Mouse (Mus musculus) midbrain, embryonic 10.5 days (tissue): ENCODE results near the gene Psmb6. TPM values are rescaled to one million over a fixed set of nuclear protein-coding genes. Genes with fewer than 3 reads are reported as not detected.

ENCODE experiments used
- DNase-seq: peaks from one replicate; pipeline ENCODE4 v3.0.0-alpha.2; 2017; ENCODE audit warnings: low spot score
- H3K27ac ChIP-seq: fragments of 300-500 bp; sonication (generic); replicated peaks from 2 replicates; pipeline ENCODE4 v1.5.1; 2016; ENCODE audit warnings: mild to moderate bottlenecking
- H3K27me3 ChIP-seq: fragments of 300-500 bp; sonication (generic); 2 replicates; pipeline ENCODE4 v1.6.1; 2016; ENCODE audit warnings: low read depth, mild to moderate bottlenecking; ENCODE audit not compliant: poor library complexity, severe bottlenecking
- H3K36me3 ChIP-seq: fragments of 300-500 bp; sonication (generic); 2 replicates; pipeline ENCODE4 v1.6.1; 2016; ENCODE audit warnings: mild to moderate bottlenecking, moderate library complexity
- H3K4me1 ChIP-seq: fragments of 300-500 bp; sonication (generic); 2 replicates; pipeline ENCODE4 v1.6.1; 2016
- H3K4me3 ChIP-seq: fragments of 300-500 bp; sonication (generic); 2 replicates; pipeline ENCODE4 v1.5.1; 2016; ENCODE audit warnings: mild to moderate bottlenecking, moderate library complexity
- H3K9me3 ChIP-seq: fragments of 300-500 bp; sonication (generic); replicated peaks from 2 replicates; pipeline ENCODE4 v1.6.1; 2016; ENCODE audit warnings: mild to moderate bottlenecking
- WGBS: fragments of 180-500 bp; shearing (Covaris S2); methylation state at CpG from one replicate; pipeline ENCODE4 v1.1.7; 2016; 5-methylcytosine and 5-hydroxymethylcytosine counted together
- polyA plus RNA-seq: library from polyadenylated mRNA; unstranded; fragments of >200 nt; fragmentation: Nextera tagmentation; extraction: Ambion mirVana; gene quantifications from 2 replicates; pipeline ENCODE4 v1.2.1, GENCODE M21; 2016

Gene Psmb6
- 1,085 and 1,129 TPM in 2 replicates for polyA plus RNA-seq

DNA sequence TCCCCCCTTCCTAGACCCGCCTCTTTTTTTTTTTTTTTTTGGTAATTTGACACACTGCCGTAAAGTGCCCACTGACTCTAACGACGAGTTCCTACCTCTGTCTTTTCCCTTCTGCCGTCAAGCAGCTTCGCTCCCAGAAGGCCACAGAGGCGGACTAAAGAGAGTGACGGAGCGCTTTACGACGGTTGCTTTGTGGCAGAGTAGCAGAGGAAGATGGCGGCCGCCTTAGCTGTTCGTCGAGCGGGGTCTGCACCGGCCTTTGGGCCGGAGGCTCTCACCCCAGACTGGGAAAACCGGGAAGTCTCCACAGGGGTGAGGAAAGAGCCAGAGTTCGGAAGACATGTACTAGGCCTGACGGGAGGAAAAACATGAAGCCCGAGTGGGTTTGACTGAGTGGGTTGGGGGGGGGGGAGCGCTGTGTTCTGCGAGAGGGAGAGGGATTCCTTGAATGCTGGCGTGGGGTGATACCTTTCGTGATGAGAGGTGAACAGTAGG, at the start of gene Psmb6:
Gene Psmb6, plus strand, starts transcription at position 184 of the 495 bp plus-strand sequence.
- peaks cover 18% of the 10 kb centered on the region for H3K4me1 ChIP-seq
- peak within 1 kb of the TSS; percentile 88 for H3K27ac ChIP-seq
- under 1% methylated on average over 25 of the region's 26 CpGs for WGBS
- peaks cover 6% of the 10 kb centered on the region; the same call in 1 of the 2 replicates for H3K27me3 ChIP-seq
- peak; percentile 91 for DNase-seq
- H3K4me3 ChIP-seq: peak within 1 kb of the TSS; percentile 80
- H3K9me3 ChIP-seq: no peaks in the 10 kb centered on the region
- peaks cover 36% of the 10 kb centered on the region for H3K36me3 ChIP-seq

DNA sequence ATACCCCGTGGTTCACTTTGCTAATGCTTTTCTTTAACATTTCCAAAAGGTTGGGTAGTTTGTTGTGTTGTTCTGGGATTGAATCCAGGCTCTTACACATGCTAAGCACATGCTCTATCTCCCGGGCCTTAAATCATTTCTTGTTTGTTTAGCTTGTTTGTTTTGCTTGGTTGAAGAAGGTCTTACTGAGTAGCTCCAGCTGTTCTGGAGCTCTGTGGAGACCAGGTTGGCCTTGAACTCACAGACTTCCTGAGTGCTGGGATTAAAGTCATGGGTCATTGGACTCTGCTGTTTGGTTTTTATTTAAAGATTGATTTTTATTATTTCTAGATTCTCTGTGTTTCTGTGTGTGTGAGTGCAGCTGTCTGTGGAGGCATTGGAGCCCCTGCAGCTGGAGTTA, 39.7 kb upstream of the Psmb6 start:
- 58% methylated on average over 2 of the region's 2 CpGs for WGBS
- Histone ChIP-seq H3K4me3 (no peak overlapping the region), H3K9me3 (no peaks in the 10 kb centered on the region), H3K27me3 (no peaks in the 10 kb centered on the region), H3K27ac (no peak overlapping the region), H3K4me1 (no peaks in the 10 kb centered on the region), H3K36me3 (no peaks in the 10 kb centered on the region)
- no peak for DNase-seq

DNA sequence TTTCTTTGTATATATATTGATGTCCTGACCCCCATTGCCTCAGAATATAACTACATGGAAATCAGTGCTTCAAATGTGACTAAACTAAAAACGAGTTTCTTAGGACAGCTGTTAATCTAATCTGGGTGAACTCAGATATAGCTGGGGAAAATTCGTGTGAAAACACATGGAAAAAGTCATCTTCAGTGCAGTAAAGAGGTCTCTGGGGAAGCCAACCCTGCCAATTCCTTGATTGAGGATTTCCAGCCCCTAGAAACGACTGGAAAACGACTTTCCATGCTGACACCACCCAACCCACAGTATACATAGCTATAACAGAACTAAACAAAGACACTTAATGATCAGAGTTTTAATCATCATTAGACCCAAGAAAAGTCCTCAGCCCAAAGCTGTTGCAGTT, 37.4 kb upstream of the Psmb6 start:
- no peak for DNase-seq
- Histone ChIP-seq H3K4me1 (no peaks in the 10 kb centered on the region), H3K36me3 (no peaks in the 10 kb centered on the region), H3K9me3 (no peaks in the 10 kb centered on the region; the same call in 1 of the 2 replicates), H3K27ac (no peak overlapping the region), H3K27me3 (no peaks in the 10 kb centered on the region), H3K4me3 (no peak overlapping the region)
- 57% methylated on average over 4 of the region's 4 CpGs for WGBS

DNA sequence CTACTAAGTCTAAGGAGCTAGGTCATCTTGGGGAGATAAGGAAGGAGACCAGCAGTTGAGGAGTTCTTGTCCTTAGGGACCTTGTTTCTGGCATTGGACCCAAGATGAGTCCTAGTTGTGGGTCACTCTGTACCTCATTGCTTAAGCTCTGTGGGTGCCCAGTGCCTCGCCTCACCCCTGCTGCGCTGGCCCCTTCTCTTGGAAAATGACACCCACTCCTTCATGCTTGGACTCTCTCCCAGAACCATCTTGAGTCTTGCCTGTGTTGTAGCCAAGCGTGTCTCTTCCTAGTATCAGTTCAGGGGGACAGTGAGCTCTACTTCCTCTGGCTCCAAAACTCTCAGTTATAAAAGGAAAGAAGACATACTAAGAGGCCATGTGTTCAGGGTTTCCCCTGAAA, 36.0 kb upstream of the Psmb6 start:
- Histone ChIP-seq H3K27ac (no peak overlapping the region), H3K4me1 (no peaks in the 10 kb centered on the region), H3K9me3 (no peaks in the 10 kb centered on the region; the same call in 1 of the 2 replicates), H3K36me3 (no peaks in the 10 kb centered on the region), H3K4me3 (no peak overlapping the region), H3K27me3 (no peaks in the 10 kb centered on the region)
- WGBS: 83% methylated on average over 3 of the region's 3 CpGs
- no peak for DNase-seq

DNA sequence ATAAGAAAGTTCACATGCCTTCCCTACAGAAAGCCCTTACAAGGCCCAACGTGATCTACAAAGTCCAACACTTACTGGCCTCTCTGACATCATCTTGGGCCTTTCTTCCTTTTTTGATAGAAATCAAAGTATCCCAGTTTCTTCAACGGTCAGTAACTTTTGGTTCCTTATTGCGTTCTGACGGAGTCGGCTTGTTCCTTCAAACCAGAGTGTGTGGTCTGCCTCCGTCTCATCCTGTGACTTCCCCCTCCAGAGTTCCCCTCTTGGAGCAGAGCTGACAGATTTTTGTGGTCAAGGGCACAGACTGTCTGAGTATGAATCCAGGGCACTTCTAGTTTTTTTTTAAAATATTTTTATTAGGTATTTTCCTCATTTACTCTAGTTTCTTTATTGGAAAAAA, 35.5 kb upstream of the Psmb6 start:
- no peak overlapping the region for H3K4me3 ChIP-seq
- H3K27ac ChIP-seq: no peak overlapping the region
- 89% methylated on average over 6 of the region's 6 CpGs for WGBS

DNA sequence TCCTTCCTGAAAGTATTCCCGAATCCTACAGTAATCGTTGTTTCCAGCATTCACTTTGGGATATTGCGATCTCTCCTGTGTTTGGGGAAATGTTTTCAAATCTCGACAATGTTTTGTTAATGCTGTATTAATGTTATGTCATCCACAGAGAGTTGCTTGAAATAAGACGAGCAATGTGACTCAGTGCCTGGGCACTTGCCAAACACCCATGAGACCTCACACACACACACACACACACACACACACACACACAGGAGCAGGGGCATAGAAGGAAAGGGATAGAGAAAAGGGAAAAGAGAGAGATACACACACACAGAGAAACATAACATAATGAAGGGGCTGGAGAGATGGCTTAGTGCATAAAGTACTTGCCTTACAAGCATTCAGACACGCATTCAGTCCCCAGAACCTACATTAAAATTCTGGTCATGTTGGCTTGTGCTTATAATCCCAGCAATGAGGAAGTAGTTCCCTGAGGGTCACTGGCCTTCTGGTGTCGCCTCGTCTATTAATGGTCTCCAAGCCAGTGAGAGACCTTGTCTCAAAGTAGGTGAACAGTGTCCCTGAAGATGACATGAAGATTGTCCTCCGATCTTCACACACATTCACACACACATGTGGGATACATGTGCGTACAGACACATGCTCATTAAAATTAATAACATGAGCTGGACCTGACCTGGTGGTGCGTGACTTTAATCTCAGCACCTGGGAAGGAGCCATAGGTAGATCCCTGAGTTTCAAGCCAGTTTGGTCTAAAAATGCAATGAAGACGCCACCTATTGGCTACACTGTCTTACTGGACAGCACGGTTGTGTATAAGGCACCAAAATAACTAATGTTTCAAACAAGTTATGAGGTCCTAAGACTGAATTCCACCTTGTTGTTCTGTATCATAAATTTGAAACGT, 25.3 kb upstream of the Psmb6 start:
- no peaks in the 10 kb centered on the region for H3K9me3 ChIP-seq
- no peak overlapping the region for H3K4me3 ChIP-seq
- 77% methylated on average over 14 of the region's 14 CpGs for WGBS
- peaks cover under 1% of the 10 kb centered on the region; the same call in 1 of the 2 replicates for H3K27me3 ChIP-seq
- H3K4me1 ChIP-seq: no peaks in the 10 kb centered on the region
- DNase-seq: no peak
- H3K27ac ChIP-seq: no peak overlapping the region
- no peaks in the 10 kb centered on the region for H3K36me3 ChIP-seq

More for the DNA sequence above, 35.5 kb upstream of the Psmb6 start:
- no peaks in the 10 kb centered on the region for H3K27me3 ChIP-seq
- DNase-seq: no peak
- H3K4me1 ChIP-seq: no peaks in the 10 kb centered on the region
- H3K36me3 ChIP-seq: no peaks in the 10 kb centered on the region
- H3K9me3 ChIP-seq: no peaks in the 10 kb centered on the region; the same call in 1 of the 2 replicates

DNA sequence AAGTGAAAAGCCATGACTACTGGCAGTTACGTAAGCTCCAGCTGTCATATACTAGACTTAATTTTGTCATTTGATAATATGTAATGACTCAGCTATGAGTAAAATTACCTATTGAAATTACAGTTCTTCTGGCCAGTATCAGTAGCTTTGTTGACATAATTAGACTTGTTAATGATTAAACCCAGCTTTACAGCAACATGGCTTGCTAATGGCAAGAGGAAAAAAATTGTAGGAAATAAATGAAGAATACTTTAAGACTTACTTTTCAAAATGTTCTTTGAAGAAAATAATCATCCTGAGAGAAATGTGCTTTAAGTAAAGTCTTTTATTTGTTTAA, 24.7 kb upstream of the Psmb6 start:
- 97% methylated on average over 1 of the region's 1 CpGs for WGBS
- H3K36me3 ChIP-seq: no peaks in the 10 kb centered on the region
- no peak for DNase-seq
- no peaks in the 10 kb centered on the region for H3K9me3 ChIP-seq
- no peak overlapping the region for H3K27ac ChIP-seq
- H3K27me3 ChIP-seq: peaks cover 6% of the 10 kb centered on the region; the same call in 1 of the 2 replicates
- H3K4me3 ChIP-seq: no peak overlapping the region
- H3K4me1 ChIP-seq: no peaks in the 10 kb centered on the region

DNA sequence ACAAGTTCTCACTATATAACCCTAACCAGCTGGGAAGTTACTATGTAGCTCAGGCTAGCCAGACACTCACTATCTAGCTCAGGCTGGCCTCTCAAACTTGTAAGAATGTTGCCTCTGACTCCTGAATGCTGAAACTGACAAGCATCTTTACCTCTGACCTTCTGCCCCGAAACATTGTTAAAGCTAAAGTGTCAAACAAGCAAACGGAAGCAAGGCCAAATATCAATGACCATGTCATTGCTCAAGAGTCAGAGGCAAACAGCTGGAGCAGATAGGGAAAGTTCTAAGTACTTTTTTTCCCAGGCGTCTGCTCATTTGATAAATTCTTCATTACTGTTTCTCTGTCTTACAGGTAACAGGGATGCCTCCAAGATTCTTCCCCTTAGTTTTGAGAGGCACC, 23.1 kb upstream of the Psmb6 start:
- no peak for DNase-seq
- H3K4me3 ChIP-seq: no peak overlapping the region
- peaks cover 6% of the 10 kb centered on the region; the same call in 1 of the 2 replicates for H3K27me3 ChIP-seq
- no peaks in the 10 kb centered on the region for H3K4me1 ChIP-seq
- 77% methylated on average over 3 of the region's 3 CpGs for WGBS
- H3K27ac ChIP-seq: no peak overlapping the region
- no peaks in the 10 kb centered on the region for H3K36me3 ChIP-seq
- no peaks in the 10 kb centered on the region for H3K9me3 ChIP-seq

DNA sequence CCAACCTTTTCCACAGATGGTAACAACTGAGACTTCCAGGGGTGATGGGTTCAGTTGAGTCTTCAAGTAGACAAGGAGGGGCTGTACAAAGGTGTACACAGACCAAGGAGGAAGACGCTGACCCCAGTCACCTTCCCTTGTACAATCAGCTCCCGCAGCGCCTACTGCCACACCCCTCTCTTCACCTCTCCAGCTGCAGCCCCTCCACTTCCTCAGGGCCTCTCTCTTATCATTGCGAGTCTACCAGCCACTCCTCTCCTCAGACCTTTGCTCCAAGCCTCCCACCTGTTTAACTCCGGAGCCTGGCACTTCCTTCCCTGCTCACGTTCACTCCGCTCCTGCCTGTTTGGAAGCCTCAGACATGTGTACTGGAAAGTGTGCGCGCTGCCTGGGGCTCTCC, 20.2 kb upstream of the Psmb6 start, which contains the start of gene Tm4sf5:
Gene Tm4sf5, plus strand, starts transcription at position 275 of the 400 bp plus-strand sequence.
- Histone ChIP-seq H3K4me3 (no peak within 1 kb of the TSS), H3K27me3 (peaks cover 16% of the 10 kb centered on the region; the same call in 1 of the 2 replicates), H3K9me3 (no peaks in the 10 kb centered on the region), H3K36me3 (no peaks in the 10 kb centered on the region), H3K4me1 (peaks cover 5% of the 10 kb centered on the region), H3K27ac (no peak within 1 kb of the TSS)
- WGBS: 79% methylated on average over 9 of the region's 9 CpGs
- no peak for DNase-seq

DNA sequence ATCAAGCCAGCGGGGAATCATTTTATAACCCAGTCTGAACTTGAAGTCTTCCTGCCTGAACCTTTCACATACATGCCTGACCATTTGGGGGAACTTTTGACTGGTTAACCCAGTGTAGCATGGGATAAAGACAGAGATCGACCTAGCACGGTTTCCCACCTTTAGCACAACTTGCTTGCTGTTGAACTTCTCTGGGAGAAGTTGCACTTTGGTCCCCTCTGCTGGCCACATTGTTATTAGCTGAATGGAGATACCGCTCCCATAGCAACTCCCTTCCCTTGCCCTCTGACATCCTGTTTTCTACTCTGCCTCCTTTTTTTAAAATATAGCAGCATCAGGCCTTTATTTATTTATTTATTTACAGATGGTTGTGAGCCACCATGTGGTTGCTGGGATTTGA, 18.8 kb upstream of the Psmb6 start:
- Histone ChIP-seq H3K9me3 (no peaks in the 10 kb centered on the region), H3K27me3 (peaks cover 26% of the 10 kb centered on the region; the same call in 1 of the 2 replicates), H3K4me1 (peaks cover 9% of the 10 kb centered on the region), H3K36me3 (no peaks in the 10 kb centered on the region), H3K27ac (no peak overlapping the region), H3K4me3 (no peak overlapping the region)
- DNase-seq: peak; percentile 45
- WGBS: 37% methylated on average over 4 of the region's 4 CpGs

DNA sequence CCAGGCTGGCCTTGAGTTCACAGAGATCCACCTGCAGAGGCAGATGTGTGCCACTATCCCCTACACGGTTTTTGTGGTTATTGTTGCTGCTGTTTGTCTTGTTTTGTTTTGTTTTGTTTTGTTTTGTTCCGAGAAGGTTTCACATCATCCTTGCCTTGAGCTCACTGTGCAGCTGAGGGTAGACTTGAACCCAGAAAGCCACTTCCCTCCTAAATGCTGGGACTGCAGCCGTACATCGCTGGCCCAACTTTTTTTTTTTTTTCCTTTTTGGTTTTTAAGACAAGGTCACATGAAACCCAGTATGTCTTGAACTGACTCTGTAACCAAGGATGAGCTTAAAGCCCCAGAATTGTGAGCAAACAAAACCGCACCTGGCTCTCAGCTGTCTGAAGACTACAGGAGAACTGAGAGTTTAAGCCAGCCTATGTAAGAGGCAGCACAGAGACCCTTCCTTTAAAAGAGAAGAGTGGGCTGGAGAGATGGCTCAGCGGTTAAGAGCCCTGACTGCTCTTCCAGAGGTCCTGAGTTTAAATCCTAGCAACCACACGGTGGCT, 18.1 kb upstream of the Psmb6 start:
- H3K36me3 ChIP-seq: no peaks in the 10 kb centered on the region
- peaks cover 9% of the 10 kb centered on the region for H3K4me1 ChIP-seq
- DNase-seq: no peak
- no peak overlapping the region for H3K27ac ChIP-seq
- no peak overlapping the region for H3K4me3 ChIP-seq
- 79% methylated on average over 7 of the region's 7 CpGs for WGBS
- H3K27me3 ChIP-seq: peaks cover 26% of the 10 kb centered on the region; the same call in 1 of the 2 replicates
- no peaks in the 10 kb centered on the region for H3K9me3 ChIP-seq

DNA sequence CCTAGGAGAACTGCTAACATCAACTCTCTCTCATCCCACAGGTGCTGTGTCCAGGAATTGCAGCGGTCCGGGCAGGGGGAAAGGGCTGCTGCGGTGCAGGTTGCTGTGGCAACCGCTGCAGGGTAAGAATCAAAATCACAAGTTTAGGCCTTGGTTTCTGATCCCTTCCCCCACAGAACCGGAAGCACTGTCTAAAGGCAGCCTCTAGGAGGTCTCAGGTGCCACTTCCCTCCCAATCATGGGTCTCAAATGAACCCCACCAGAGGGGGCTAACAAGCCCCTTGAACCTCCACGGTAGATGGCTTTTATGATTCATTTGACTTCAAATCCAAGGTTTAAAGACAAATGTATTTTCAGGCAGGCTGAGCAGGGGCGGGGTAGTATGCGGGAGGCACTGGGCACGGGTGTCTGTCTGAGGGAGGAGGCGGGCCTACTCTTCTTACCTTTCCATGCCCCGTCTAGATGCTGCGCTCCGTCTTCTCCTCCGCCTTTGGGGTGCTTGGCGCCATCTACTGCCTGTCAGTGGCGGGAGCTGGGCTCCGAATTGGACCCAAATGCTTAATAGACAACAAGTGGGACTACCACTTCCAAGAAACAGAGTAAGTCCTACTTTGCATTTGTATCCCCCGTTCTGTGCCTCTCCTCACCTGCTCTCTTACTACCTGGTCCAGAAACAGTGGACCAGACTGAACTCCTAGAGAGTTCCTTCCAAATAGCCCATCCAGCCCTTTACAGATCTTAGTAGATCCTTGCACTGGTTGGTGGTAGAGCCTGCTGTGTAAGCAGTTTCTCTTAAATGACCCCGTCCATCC, 15.2 kb upstream of the Psmb6 start:
- Histone ChIP-seq H3K36me3 (no peaks in the 10 kb centered on the region), H3K4me3 (peak overlapping the region; percentile 29), H3K4me1 (peaks cover 19% of the 10 kb centered on the region), H3K27me3 (peaks cover 24% of the 10 kb centered on the region; the same call in 1 of the 2 replicates), H3K9me3 (no peaks in the 10 kb centered on the region), H3K27ac (no peak overlapping the region)
- WGBS: 9% methylated on average over 19 of the region's 19 CpGs
- DNase-seq: peak; percentile 48
